Mouse (Mus musculus): ENCODE measurements around the gene Cars2.
"Not testable (repeated sequence)": the region's sequence is repeated elsewhere in the genome, so short reads cannot be mapped to it uniquely, and the experiment has no call there.

Cars2 gene

DNA sequence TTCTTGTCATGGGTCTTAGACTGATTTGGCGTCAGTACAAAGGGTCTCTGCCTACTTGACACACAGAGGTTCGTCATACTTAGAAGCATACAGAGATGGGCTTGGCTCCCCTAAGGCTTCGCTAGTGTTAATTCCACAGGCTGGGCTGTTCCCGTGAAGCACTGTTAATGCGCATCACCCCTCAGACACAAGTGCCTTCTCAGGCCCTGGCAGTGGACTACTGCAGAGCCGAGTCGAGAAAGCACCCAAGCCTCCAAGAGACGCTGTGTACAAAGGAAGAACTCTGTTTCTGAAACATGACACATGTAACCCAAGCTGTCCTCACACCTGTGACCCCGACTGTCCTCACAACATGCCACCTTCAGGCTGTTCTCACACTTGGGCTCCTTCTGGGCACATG is 9.6 kb upstream of the Cars2 start:
- ChIA-PET CTCF (interaction anchor here in 1 of 4 experiments (0.5 kb wide), 1 partner anchor 56 kb away, joined by 4 read pairs; no protein-coding TSS in a partner anchor), POLR2A (interaction anchor here in 2 of 4 experiments (0.8 to 2.0 kb wide), 9 partner anchors 9 to 139 kb away, joined by 3 to 8 read pairs (median 4); partner anchors contain the start of gene Ankrd10 (in 2 of the 2))

DNA sequence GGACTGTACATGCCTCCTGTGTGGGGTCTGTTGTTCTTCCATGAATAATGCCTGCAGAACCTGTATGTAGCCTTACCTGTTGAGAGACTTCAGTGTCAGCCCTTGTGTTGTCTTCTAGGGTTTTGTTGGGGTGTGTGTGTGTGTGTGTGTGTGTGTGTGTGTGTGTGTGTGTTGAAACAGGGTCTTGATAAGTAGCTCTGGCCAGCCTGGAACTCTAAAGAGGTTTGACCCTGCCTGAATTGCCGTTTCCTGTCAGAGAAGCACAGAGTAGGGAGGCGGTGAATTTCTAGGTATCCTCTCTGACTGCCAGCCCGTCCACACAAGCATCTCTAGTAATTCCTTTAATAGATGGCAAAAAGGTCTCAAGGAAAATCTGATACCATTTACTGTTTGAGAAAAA is 8.9 kb upstream of the Cars2 start:
- CTCF ChIA-PET, result interaction anchor here in 1 of 4 experiments (0.5 kb wide), 1 partner anchor 57 kb away, joined by 4 read pairs; no protein-coding TSS in a partner anchor

DNA sequence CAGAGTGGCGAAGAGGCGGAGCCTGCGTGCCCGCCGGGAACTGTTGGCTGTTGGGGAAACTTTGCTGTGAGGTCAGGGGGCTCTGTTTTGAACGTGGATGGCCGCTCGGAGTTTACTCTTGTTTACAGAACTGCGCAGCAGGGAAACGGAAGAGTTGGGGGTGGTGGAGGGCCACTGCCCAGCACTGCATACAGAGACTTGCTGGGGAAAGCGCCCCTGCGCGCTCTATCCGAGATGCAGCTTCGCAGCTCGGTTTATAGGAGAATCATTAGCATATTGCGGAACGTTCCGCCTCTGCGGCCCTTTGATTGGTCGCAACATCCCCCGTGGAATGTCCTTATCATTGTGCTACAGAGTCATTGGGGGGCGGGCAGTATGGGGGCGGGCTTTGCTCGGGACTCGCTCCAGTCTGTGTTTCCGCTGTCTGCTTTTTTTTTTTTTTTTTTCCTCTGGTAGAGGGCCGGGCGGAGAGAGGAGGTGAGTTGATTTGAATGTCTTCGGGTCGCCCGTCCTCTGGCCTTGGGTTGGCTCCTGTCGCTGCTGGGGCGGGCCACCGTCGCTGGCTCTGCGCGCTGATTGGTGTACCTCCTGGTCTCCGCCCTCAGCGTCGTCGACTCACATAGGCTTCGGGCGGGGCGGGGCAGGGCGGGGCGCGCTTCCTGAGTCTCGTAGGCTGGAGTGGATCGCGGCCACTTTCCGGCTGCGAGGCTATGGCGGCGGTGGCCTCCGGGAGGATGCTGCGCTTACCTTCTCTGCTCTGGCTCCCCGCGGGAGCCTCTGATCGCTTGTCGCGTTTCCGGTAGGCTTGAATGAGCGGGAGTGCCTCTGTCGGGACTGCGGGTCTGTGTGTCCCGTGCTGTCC is 7.4 kb upstream of the Cars2 start:
- CTCF ChIA-PET, result interaction anchor here in 2 of 4 experiments (0.6 to 1.2 kb wide), 4 partner anchors 11 to 65 kb away, joined by 3 to 8 read pairs (median 4); no protein-coding TSS in a partner anchor
- POLR2A ChIA-PET, result interaction anchor here in 3 of 4 experiments (0.6 to 8.3 kb wide), 83 partner anchors 9 to 944 kb away, joined by 3 to 189 read pairs (median 4); partner anchors contain the start of genes Ankrd10 (in 3 of the 3), Col4a1 (in 1 of the 3), Col4a2 (in 1 of the 3) and Naxd (in 1 of the 3)

More for the DNA sequence above, 8.9 kb upstream of the Cars2 start:
- POLR2A ChIA-PET, result interaction anchor here in 2 of 4 experiments (0.7 to 8.3 kb wide), 15 partner anchors 9 to 98 kb away, joined by 3 to 181 read pairs (median 4); partner anchors contain the start of genes Ankrd10 (in 1 of the 2) and Naxd (in 1 of the 2)

DNA sequence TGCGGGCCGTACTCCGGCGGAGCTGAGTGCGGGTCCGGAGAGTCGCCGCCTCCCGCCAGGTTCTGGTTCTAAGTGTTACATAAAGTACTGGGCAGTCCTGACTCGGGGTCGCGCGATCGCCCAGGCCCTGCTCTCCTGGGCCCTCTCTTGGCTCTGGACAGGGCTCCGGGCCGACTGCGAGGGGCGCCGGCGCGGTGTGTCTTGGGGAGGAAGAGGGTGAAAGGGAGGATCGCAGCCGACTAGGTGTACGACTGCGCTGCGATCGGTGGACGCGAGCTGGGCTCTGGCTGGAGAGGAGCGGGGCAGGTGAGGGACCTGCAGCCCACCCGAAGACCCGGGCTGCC is 6.8 kb upstream of the Cars2 start:
- ChIA-PET CTCF (interaction anchor here in 2 of 4 experiments (0.6 to 1.2 kb wide), 3 partner anchors 10 to 51 kb away, joined by 3 to 8 read pairs (median 4); no protein-coding TSS in a partner anchor), POLR2A (interaction anchor here in 3 of 4 experiments (0.6 to 8.3 kb wide), 78 partner anchors 8 to 946 kb away, joined by 3 to 189 read pairs (median 5); partner anchors contain the start of genes Ankrd10 (in 3 of the 3), Col4a1 (in 1 of the 3), Col4a2 (in 1 of the 3) and Naxd (in 1 of the 3))

DNA sequence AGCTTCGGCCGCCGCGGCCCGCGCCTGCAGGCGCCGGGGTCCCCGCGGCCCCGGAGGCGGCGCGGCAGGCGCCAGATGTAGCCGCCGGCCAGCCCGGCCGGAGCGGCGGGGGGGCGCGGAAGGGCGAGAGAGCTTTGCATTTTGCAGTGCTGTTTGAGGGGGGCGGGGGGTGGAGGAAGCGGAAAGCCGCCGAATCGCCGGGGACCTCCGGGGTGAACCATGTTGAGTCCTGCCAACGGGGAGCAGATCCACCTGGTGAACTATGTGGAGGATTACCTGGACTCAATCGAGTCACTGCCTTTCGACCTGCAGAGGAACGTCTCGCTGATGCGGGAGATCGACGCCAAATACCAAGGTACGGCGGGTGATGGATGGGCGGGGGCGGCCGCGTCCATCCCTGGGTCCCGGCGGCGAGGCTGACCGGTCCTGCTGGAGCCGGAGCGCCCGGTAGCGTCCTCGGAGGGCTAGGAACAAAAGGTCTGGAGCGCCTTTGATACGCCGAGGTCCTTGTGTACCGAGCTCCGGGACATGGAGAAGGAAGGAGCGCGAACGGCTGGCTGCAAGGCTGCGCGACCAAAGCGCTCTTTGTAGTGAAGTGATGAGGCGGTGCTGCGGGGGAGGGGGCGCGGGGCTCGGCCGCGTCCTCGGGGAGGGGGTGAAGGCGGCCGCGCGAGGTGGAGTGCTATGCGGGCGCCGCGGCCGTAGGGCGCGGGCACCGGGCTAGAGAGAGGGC is 6.3 kb upstream of the Cars2 start:
- ChIA-PET CTCF (interaction anchor here in 2 of 4 experiments (0.6 to 1.2 kb wide), 2 partner anchors 17 to 50 kb away, joined by 4 to 5 read pairs; no protein-coding TSS in a partner anchor), POLR2A (interaction anchor here (0.6 to 8.3 kb wide), 49 partner anchors 8 to 1642 kb away, joined by 3 to 189 read pairs (median 6); partner anchors contain the start of genes Ankrd10 (in 2 of the 4), Col4a1 (in 1 of the 4), Col4a2 (in 1 of the 4) and Naxd (in 1 of the 4))

DNA sequence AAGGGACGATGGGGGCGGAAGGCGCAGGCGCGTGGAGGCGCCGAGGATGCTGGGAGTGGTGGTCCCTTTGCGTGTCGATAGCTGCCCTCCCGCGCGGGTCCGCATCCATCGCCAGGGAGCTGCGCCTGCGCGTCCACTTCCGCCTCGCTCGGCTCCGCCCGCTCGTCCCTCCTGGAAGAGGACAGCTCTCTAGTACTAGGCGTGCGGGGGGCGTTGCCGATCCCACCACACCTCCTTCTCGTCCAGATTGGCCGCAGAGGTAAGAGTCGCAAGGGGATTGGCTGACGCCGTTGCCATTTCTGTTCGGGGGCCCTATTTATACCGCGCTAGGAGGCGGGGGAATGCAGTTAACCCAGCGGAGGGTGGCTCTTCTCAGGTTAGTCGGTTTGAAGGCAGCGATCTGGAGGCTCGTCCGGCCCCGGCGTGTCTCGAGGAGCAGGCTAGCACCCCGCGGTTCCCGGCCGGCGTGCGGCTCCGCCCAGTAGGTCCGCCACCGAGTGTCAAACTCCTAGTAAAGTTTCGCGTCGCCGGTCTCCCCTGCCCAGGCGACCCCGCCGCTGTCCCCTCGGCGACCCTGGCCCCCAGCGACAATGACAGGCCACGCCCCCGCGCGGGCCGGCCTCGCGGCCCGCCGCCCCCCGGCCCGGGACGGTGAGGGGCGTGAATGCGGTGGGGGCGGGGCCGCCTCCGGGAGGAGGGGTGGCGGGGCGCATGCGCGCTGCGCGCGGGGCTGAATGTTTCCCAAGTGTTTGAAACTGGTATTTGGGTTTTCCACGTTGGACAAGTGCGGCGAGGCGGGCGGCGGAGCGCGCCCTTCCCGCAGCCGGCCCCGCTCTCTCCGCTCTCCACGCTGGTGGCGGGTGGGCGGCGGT is 5.4 kb upstream of the Cars2 start:
- ChIA-PET CTCF (interaction anchor here (0.6 to 1.3 kb wide), 7 partner anchors 9 to 853 kb away, joined by 3 to 10 read pairs (median 3); partner anchors contain the start of gene Naxd (in 1 of the 4)), POLR2A (interaction anchor here (0.5 to 8.3 kb wide), 148 partner anchors 8 to 1649 kb away, joined by 3 to 189 read pairs (median 4); partner anchors contain the start of genes Ankrd10 (in 3 of the 4), Naxd (in 3 of the 4), 1700016D06Rik (in 2 of the 4) and Col4a1 (in 2 of the 4))

DNA sequence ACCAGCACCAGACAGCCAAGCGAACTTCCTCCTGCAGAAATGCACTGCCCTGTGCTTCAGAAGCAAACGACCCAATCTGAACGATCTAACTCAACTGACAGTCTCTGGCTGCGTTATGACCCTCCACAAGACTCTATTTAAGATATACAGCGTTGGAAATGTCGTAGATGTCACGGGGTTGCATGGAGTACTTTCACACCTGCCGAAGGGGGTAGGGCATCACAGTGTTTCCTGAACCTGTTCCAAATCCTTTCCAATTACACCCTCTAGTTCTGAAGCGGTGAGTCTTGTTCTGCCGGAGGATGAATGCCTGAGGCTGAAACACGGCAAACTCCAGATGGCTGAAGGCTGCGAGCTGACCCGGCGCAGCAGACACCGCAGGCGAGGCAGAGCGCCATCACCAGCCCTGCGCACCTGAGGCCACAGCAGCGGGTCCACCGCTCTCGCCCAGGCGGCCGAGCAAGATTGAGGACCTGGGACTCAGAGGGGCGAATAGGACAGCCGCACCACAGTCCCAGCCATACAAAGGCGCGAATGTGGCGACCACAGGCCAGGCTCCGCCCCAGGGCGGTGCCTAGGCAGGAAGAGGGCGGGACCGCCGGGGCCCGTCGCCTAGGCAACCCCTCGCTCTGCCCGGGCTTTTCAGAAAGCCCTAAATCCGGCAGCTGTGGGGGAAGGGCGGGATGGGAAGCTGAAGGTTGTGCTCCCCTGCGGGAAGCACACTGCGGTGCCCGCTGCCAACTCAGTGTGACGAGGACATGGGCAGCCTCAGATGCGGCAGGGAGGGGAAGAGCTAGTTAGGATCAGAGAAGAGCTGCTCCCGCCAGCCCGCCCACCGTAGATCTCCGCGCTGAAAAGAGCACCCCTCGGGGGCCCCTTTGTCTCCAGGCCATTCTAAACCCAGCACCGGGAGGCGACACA is 4.5 kb upstream of the Cars2 start, which contains the start of gene Ing1:
Gene Ing1, plus strand, starts transcription at position 773 of the 921 bp plus-strand sequence.
- ChIA-PET CTCF (interaction anchor here (0.6 to 1.3 kb wide), 7 partner anchors 8 to 854 kb away, joined by 3 to 10 read pairs (median 3); partner anchors contain the start of gene Naxd (in 1 of the 4)), POLR2A (interaction anchor here (0.5 to 8.3 kb wide), 146 partner anchors 7 to 1650 kb away, joined by 3 to 189 read pairs (median 4); partner anchors contain the start of genes Ankrd10 (in 3 of the 4), Naxd (in 3 of the 4), 1700016D06Rik (in 2 of the 4) and Col4a1 (in 2 of the 4))

DNA sequence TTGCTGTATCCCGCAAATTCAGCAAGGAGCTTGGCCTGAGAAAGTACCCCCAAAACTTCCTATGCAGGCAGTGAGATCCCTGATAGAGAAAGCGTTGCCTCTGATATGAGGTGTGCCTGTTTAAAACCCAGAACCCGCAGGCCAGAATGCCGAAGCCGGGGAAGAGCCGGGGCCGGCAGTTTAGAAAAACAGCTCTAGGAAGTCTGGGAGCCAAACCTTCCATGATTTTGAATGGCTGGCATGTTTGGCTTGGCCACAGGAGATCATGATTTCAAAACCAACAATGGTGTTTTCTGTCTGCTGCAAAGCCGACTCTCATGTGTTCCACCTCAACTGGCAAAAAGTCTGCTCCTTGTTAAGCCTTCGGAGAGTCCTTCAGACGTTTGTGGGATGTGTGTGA is 1.8 kb upstream of the Cars2 start:
- ChIA-PET CTCF (no interaction called here), POLR2A (interaction anchor here in 3 of 4 experiments (0.6 to 8.3 kb wide), 17 partner anchors 11 to 558 kb away, joined by 3 to 181 read pairs (median 3); partner anchors contain the start of genes Ankrd10 (in 2 of the 3), 1700016D06Rik (in 1 of the 3) and Naxd (in 1 of the 3))

DNA sequence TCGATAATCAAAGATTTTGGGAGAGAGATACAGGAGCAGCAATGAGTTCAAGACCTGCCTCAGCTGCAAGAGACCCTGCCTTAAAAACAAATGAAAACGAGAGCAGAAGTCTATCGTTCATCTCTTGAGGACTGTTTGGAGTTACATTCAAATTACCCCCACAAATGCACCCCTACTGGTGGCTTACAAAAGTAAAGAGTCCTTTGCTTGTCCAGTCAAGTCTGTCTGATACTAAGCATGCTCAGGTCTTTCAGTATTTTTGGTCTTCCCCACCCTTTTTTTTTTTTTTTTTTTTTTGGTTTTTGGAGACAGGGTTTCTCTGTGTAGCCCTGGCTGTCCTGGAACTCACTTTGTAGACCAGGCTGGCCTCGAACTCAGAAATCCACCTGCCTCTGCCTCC is 914 bp upstream of the Cars2 start:
- CTCF ChIA-PET, result not testable (repeated sequence)
- POLR2A ChIA-PET, result interaction anchor here in 2 of 4 experiments (0.7 to 8.3 kb wide), 8 partner anchors 10 to 372 kb away, joined by 3 to 181 read pairs (median 7); partner anchors contain the start of genes Ankrd10 (in 2 of the 2), 1700016D06Rik (in 1 of the 2) and Naxd (in 1 of the 2)

DNA sequence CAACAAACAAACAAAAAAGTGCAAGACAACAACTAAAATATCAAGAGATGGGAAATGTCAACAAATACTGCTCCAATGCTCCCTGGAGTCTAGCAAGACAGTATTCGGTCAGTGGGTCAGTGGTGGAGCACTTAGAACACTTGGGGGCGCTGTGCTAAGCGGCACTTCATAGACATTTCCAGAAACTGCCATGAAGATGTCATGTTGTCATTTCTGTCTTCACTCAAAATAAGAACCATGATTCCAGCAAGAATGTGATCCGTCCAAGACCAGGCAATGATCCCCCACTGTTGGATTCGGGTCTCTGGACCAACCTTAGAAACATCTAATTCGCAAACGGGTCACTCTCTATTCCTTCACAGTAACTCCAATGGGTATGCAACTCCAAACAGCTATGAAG is 877 bp downstream of the Cars2 start:
- CTCF ChIA-PET, result interaction anchor here (0.6 to 1.2 kb wide), 6 partner anchors 9 to 173 kb away, joined by 3 to 4 read pairs (median 4); no protein-coding TSS in a partner anchor
- POLR2A ChIA-PET, result interaction anchor here in 2 of 4 experiments (0.8 to 1.6 kb wide), 6 partner anchors 8 to 85 kb away, joined by 3 to 6 read pairs (median 3); partner anchors contain the start of gene Ankrd10 (in 1 of the 2)

DNA sequence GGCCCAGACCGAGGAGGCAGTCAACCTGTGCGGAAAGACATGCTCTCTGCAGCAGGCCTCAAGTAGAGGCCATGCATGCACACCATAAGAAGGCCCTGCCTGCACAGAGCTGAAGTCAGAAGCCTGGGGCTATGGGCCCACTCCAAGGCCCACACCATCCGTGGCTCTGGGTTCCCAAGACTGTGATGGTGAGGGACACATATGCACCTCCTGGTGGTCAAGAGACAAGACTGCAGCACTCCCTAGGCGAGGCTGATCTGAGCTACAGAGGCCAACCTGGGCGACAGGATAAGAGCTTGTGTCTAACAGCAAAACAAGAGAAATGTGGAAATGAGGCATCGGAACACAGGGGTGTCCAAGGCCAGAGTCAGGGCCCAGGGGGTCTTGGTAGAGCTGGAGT is 3.5 kb downstream of the Cars2 start:
- CTCF ChIA-PET, result interaction anchor here in 3 of 4 experiments (0.6 to 2.4 kb wide), 30 partner anchors 8 to 377 kb away, joined by 3 to 16 read pairs (median 3); partner anchors contain the start of genes Ing1 (in 2 of the 3), 1700016D06Rik (in 1 of the 3) and Ankrd10 (in 1 of the 3)
- POLR2A ChIA-PET, result interaction anchor here (0.5 to 13.8 kb wide), 20 partner anchors 8 to 346 kb away, joined by 3 to 181 read pairs (median 4); partner anchors contain the start of genes Ing1 (in 4 of the 4), Ankrd10 (in 2 of the 4) and 1700016D06Rik (in 1 of the 4)

DNA sequence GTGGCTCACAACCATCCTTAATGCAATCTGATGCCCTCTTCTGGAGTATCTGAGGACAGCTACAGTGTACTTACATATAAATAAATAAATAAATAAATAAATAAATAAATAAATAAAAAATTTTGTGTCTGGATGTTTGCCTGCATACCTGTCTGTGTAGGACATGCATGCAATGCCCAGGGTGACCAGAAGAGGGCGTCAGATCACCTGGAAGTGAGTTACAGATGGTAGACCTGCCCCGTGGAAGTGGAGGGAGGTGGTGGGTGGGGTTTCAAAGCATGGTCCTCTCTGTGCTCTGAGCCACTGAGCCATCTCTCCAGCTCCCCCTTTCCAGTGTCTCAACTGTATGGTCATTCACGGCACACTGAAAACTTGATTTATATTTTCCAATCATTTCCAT is 6.2 kb downstream of the Cars2 start:
- POLR2A ChIA-PET, result interaction anchor here in 3 of 4 experiments (1.0 to 13.8 kb wide), 5 partner anchors 11 to 157 kb away, joined by 3 to 181 read pairs (median 4); partner anchors contain the start of gene Ing1 (in 3 of the 3)

DNA sequence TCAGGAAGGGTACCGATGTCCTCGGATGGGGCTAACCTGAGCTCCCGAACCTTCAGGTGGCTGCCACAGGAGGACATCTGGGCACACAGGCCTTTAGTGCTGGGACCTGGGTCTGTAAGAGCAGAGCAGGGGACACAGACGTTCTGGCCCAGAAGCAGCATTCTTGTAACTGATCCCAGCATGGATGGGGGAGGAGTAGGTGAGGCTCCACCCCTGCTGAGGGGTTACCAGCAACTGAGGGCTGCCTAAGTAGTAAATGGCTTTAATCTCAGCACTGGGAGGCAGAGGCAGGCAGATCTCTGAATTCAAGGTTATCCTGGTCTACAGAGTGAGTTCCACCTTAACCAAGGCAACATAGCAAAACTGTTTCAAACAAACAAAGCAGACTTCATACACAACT is 7.7 kb downstream of the Cars2 start:
- POLR2A ChIA-PET, result interaction anchor here in 3 of 4 experiments (0.7 to 13.8 kb wide), 8 partner anchors 13 to 159 kb away, joined by 3 to 181 read pairs (median 4); partner anchors contain the start of genes Ing1 (in 2 of the 3) and Rab20 (in 1 of the 3)
- CTCF ChIA-PET, result interaction anchor here in 1 of 4 experiments (0.8 kb wide), 1 partner anchor 13 kb away, joined by 3 read pairs; no protein-coding TSS in a partner anchor

More for the DNA sequence above, 6.2 kb downstream of the Cars2 start:
- CTCF ChIA-PET, result interaction anchor here in 2 of 4 experiments (0.6 to 0.8 kb wide), 3 partner anchors 11 to 225 kb away, joined by 3 to 6 read pairs (median 5); no protein-coding TSS in a partner anchor

DNA sequence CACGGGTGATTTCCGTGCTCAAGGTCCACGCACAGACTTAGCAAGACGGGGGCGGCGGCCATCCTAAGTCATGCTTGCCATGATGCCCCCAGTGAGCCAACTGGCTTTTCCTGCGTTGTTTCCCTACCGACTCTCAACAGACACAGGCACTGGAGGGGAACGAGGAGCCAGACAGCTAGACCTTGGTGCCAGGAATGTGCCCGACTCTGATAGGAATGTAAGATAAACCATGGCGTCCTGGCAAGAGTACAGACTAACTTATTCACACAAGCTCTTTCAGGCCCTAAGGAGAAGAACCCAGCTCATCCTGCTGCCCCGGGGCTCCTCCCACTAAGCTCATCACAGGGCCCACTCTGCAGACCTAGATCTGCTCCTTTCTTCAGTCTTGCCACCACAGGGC is 8.6 kb downstream of the Cars2 start:
- ChIA-PET CTCF (interaction anchor here in 1 of 4 experiments (0.7 kb wide), 1 partner anchor 35 kb away, joined by 3 read pairs; no protein-coding TSS in a partner anchor), POLR2A (interaction anchor here in 3 of 4 experiments (0.7 to 13.8 kb wide), 9 partner anchors 12 to 64 kb away, joined by 3 to 181 read pairs (median 4); partner anchors contain the start of genes Ing1 (in 3 of the 3) and Rab20 (in 1 of the 3))

All from embryonic stem cell, embryonic (primary cell).